Mouse (Mus musculus) erythroid progenitor cell, adult 5-6 weeks (primary cell): ENCODE data around the gene 5031439G07Rik. TPM values are rescaled to one million over a fixed set of nuclear protein-coding genes. Genes with fewer than 3 reads are reported as not detected.
A peak's percentile ranks its signal among the peaks of the same experiment; 100 is the strongest.
"Not testable (repeated sequence)": the region's sequence is repeated elsewhere in the genome, so short reads cannot be mapped to it uniquely, and the experiment has no call there.

ENCODE experiments used
- ATAC-seq: replicated peaks from 2 replicates; pipeline ENCODE4 v1.8.0; 2016; ENCODE audit warnings: moderate number of reproducible peaks, mild to moderate bottlenecking, moderate TSS enrichment, inconsistent platforms; ENCODE audit not compliant: poor library complexity, low FRiP score, severe bottlenecking
- total RNA-seq, 2 experiments: library from RNA; stranded (forward) in 1 of 2; stranded (reverse) in 1 of 2; fragments of 150-400 nt in 1 of 2; fragments of 186-747, 209-891 nt in 1 of 2; gene quantifications; 2 replicates each; pipeline versions ENCODE4 v1.2.3 to v1.2.4; 2015 to 2017; ENCODE audit warnings: low replicate concordance in 2 of 2

5031439G07Rik gene
- 5.0 and 5.4 TPM in 2 replicates for total RNA-seq (2015; ENCODE audit: low replicate concordance)
- 3.2 and 8.9 TPM in 2 replicates for total RNA-seq (2017; ENCODE audit: low replicate concordance)

GRCm38 (mm10) chr15:84987874-84988825 lies at the start of gene 5031439G07Rik:
Gene 5031439G07Rik (minus strand): TSS chr15:84988551.
- peak; percentile 86 for ATAC-seq

- ATAC-seq = no peak
These were observed 49.0 kb upstream of the 5031439G07Rik start for GRCm38 (mm10) chr15:85037343-85037690.

- ATAC-seq = peak; percentile 84
These were observed 48.4 kb upstream of the 5031439G07Rik start for GRCm38 (mm10) chr15:85036566-85037342.

GRCm38 (mm10) chr15:85033916-85034315 lies 45.6 kb upstream of the 5031439G07Rik start:
- ATAC-seq = not testable (repeated sequence)

- no peak for ATAC-seq
These were observed 43.5 kb upstream of the 5031439G07Rik start for GRCm38 (mm10) chr15:85031866-85032265.

GRCm38 (mm10) chr15:85030643-85031042 lies 42.3 kb upstream of the 5031439G07Rik start:
- not testable (repeated sequence) for ATAC-seq

- not testable (repeated sequence) for ATAC-seq
These were observed 40.3 kb upstream of the 5031439G07Rik start, which contains the start of gene Fam118a for GRCm38 (mm10) chr15:85028648-85029047. Gene Fam118a (plus strand): TSS chr15:85028948.

- no peak for ATAC-seq
These were observed 39.4 kb upstream of the 5031439G07Rik start for GRCm38 (mm10) chr15:85027740-85028139.

GRCm38 (mm10) chr15:85026197-85026596 lies 37.8 kb upstream of the 5031439G07Rik start:
- no peak for ATAC-seq

- no peak for ATAC-seq
These were observed 33.9 kb upstream of the 5031439G07Rik start for GRCm38 (mm10) chr15:85022211-85022610.

- no peak for ATAC-seq
These were observed 28.8 kb upstream of the 5031439G07Rik start, which contains the start of gene Upk3a for GRCm38 (mm10) chr15:85016951-85017664. Gene Upk3a (plus strand): TSS chr15:85017141.

GRCm38 (mm10) chr15:85015771-85016170 lies 27.4 kb upstream of the 5031439G07Rik start:
- no peak for ATAC-seq

GRCm38 (mm10) chr15:85012662-85013054 lies 24.3 kb upstream of the 5031439G07Rik start:
- no peak for ATAC-seq

GRCm38 (mm10) chr15:85011895-85012661 lies 23.7 kb upstream of the 5031439G07Rik start:
- ATAC-seq = no peak

- ATAC-seq = no peak
These were observed 21.3 kb upstream of the 5031439G07Rik start for GRCm38 (mm10) chr15:85009666-85010065.

GRCm38 (mm10) chr15:85000984-85001982 lies 12.9 kb upstream of the 5031439G07Rik start:
- ATAC-seq = no peak

GRCm38 (mm10) chr15:84999911-85000310 lies 11.6 kb upstream of the 5031439G07Rik start:
- ATAC-seq = no peak
